In the genomic region with DNA sequence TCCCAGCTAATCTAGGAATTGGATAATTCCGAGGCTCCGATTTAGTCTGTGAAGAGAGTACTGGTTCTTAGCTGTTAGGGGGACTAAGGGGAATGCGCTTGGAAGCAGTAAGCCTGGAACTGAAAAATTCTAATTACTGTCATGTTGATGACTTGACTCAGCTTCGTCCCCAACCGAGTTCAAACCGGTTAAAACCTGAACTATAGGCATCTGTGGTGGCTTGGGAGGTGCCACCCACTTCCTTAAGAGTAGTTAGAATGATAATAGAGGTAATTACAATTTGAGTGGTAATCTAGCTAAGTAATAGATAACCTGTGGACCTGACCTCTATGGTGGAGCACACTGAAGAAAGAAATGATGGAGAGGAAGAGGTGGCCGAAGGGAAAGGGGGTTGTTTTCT, we compare ENCODE assay signal across 8 mouse cellular contexts. TPM values are rescaled to one million over a fixed set of nuclear protein-coding genes. Genes with fewer than 3 reads are reported as not detected.
DNase-seq lines count a peak whose midpoint lies in the region; ATAC-seq and TF ChIP-seq lines count a peak whose summit lies in the region.

No protein-coding gene starts in this region.

- H3K36me3 ChIP-seq in heart, embryonic 15.5 days = peaks cover 8% of the 10 kb centered on the region; the same call in 1 of the 2 replicates
- H3K36me3 ChIP-seq in hindbrain, embryonic 16.5 days (ENCODE audit: control insufficient read depth, insufficient read depth, low read length) = no peaks in the 10 kb centered on the region
- no peaks in the 10 kb centered on the region for H3K36me3 ChIP-seq in midbrain, postnatal 0 days (ENCODE audit: insufficient read depth, low read length)

- TF ChIP-seq CTCF in midbrain, postnatal 0 days (IDR thresholded peaks at IDR 0.05) = no peak
- no peak for TF ChIP-seq CTCF in layer of hippocampus, adult 2 months (conservative IDR thresholded peaks at IDR 0.05)

- H3K27me3 ChIP-seq in heart, embryonic 15.5 days = no peaks in the 10 kb centered on the region
- H3K27me3 ChIP-seq in hindbrain, embryonic 16.5 days (replicated peaks; ENCODE audit: control insufficient read depth, insufficient read depth, low read length) = no peaks in the 10 kb centered on the region
- no peaks in the 10 kb centered on the region for H3K27me3 ChIP-seq in midbrain, postnatal 0 days (ENCODE audit: insufficient read depth, low read length)

- peak overlapping the region; percentile 86 for H3K4me2 ChIP-seq in heart, embryonic 15.5 days
- peak overlapping the region; percentile 92 for H3K4me2 ChIP-seq in hindbrain, embryonic 16.5 days (ENCODE audit: low read length)
- H3K4me2 ChIP-seq in midbrain, postnatal 0 days (ENCODE audit: low read depth, low read length, poor library complexity, severe bottlenecking) = peak overlapping the region; percentile 92

- peak overlapping the region; percentile 88 for H3K4me3 ChIP-seq in heart, embryonic 15.5 days
- H3K4me3 ChIP-seq in brown adipose tissue, adult 24 weeks (ENCODE audit: insufficient read depth, low read depth, low read length) = peak overlapping the region; percentile 19; the same call in 1 of the 2 replicates
- peak overlapping the region; percentile 61 for H3K4me3 ChIP-seq in hindbrain, embryonic 16.5 days (ENCODE audit: low read length)
- peak overlapping the region; percentile 87 for H3K4me3 ChIP-seq in midbrain, postnatal 0 days (ENCODE audit: low read depth, low read length)
- H3K4me3 ChIP-seq in layer of hippocampus, adult 2 months = no peak overlapping the region

- H3K9ac ChIP-seq in heart, embryonic 15.5 days = peak overlapping the region; percentile 16
- H3K9ac ChIP-seq in hindbrain, embryonic 16.5 days (ENCODE audit: low read depth, low read length) = peak overlapping the region; percentile 11; the same call in 1 of the 2 replicates
- H3K9ac ChIP-seq in midbrain, postnatal 0 days (replicated peaks; ENCODE audit: low read length, poor library complexity, severe bottlenecking) = 0 out of 2 replicates have a peak overlapping the region, but pooled peaks have one; percentile 25

- 30% methylated on average over 7 of the region's 7 CpGs for WGBS in heart, embryonic 15.5 days
- 11% methylated on average over 7 of the region's 7 CpGs for WGBS in hindbrain, embryonic 16.5 days
- 20% methylated on average over 7 of the region's 7 CpGs for WGBS in midbrain, postnatal 0 days

- intact Hi-C loops in left cerebral cortex, postnatal 4 days (cut with DNase I) = loop anchor here (10.0 kb wide), 1 partner anchor 259 kb away; no protein-coding TSS in a partner anchor

- H3K27ac ChIP-seq in heart, embryonic 15.5 days = no peak overlapping the region
- H3K27ac ChIP-seq in brown adipose tissue, adult 24 weeks (replicated peaks; ENCODE audit: low read depth, low read length) = no peak overlapping the region
- H3K27ac ChIP-seq in hindbrain, embryonic 16.5 days (ENCODE audit: low read depth, low read length) = no peak overlapping the region
- no peak overlapping the region for H3K27ac ChIP-seq in midbrain, postnatal 0 days (ENCODE audit: low read depth, low read length)
- no peak overlapping the region for H3K27ac ChIP-seq in layer of hippocampus, adult 2 months

- peaks cover 16% of the 10 kb centered on the region for H3K4me1 ChIP-seq in heart, embryonic 15.5 days (replicated peaks)
- no peaks in the 10 kb centered on the region for H3K4me1 ChIP-seq in brown adipose tissue, adult 24 weeks (ENCODE audit: control insufficient read depth, insufficient read depth, insufficient read length, low read length)
- H3K4me1 ChIP-seq in hindbrain, embryonic 16.5 days (ENCODE audit: control insufficient read depth, insufficient read depth, low read depth, low read length) = peaks cover 6% of the 10 kb centered on the region
- no peaks in the 10 kb centered on the region for H3K4me1 ChIP-seq in midbrain, postnatal 0 days (ENCODE audit: insufficient read depth, low read length)

- H3K9me3 ChIP-seq in heart, embryonic 15.5 days (replicated peaks) = no peaks in the 10 kb centered on the region
- no peaks in the 10 kb centered on the region for H3K9me3 ChIP-seq in hindbrain, embryonic 16.5 days (ENCODE audit: control insufficient read depth, low read length)
- no peaks in the 10 kb centered on the region for H3K9me3 ChIP-seq in midbrain, postnatal 0 days (ENCODE audit: low read length)

- no peak for DNase-seq in heart, postnatal 4 days
- DNase-seq in midbrain, postnatal 0 days (ENCODE audit: low spot score) = peak; percentile 1
- DNase-seq in left cerebral cortex, postnatal 4 days = no peak
- no peak for DNase-seq in cerebellum, postnatal 25 days
- DNase-seq in layer of hippocampus, adult 2 months (ENCODE audit: low spot score in 2 of 2) = no peak

- ATAC-seq in heart, embryonic 15.5 days (replicated peaks; ENCODE audit: insufficient number of reproducible peaks, insufficient read depth, low FRiP score, low read depth) = no peak
- ATAC-seq in hindbrain, embryonic 16.5 days = no peak
- ATAC-seq in midbrain, postnatal 0 days (ENCODE audit: low FRiP score) = no peak

RNA-seq across cellular contexts. Expression of gene Slc25a40, which starts 1.5 kb away (rescaled TPM):
- 11.2 and 11.7 TPM in 2 replicates for polyA plus RNA-seq in heart, embryonic 15.5 days (2015; fragmentation: Nextera tagmentation; extraction: Ambion mirVana)
- total RNA-seq in heart, postnatal 4 days (2021) = 10 to 100 TPM; 10.9 to 13.9 TPM
- polyA plus RNA-seq in brown adipose tissue, adult 24 weeks (2012; ENCODE audit: insufficient read depth, insufficient read length, missing spikeins) = 4.8 and 5.2 TPM in 2 replicates
- 8.9 and 9.0 TPM in 2 replicates for polyA plus RNA-seq in hindbrain, embryonic 16.5 days (2015; fragmentation: Nextera tagmentation; extraction: Ambion mirVana)
- total RNA-seq in midbrain, postnatal 0 days (2014; rRNA removed) = 10.1 and 20.0 TPM in 2 replicates
- polyA plus RNA-seq in midbrain, postnatal 0 days (2015; fragmentation: Nextera tagmentation; extraction: Ambion mirVana) = 9.1 and 9.3 TPM in 2 replicates
- 10 to 100 TPM; 14.9 to 16.3 TPM for total RNA-seq in left cerebral cortex, postnatal 4 days (2021)
- total RNA-seq in layer of hippocampus, adult 2 months (2021) = 10 to 100 TPM; 11.2 to 12.3 TPM

RNA-seq across cellular contexts. Expression of gene Dbf4, which starts 1.6 kb away (rescaled TPM):
- polyA plus RNA-seq in heart, embryonic 15.5 days (2015; fragmentation: Nextera tagmentation; extraction: Ambion mirVana) = 21.6 and 21.8 TPM in 2 replicates
- total RNA-seq in heart, postnatal 4 days (2021) = 10 to 100 TPM; 23.1 to 26.6 TPM
- 1.3 and 1.4 TPM in 2 replicates for polyA plus RNA-seq in brown adipose tissue, adult 24 weeks (2012; ENCODE audit: insufficient read depth, insufficient read length, missing spikeins)
- polyA plus RNA-seq in hindbrain, embryonic 16.5 days (2015; fragmentation: Nextera tagmentation; extraction: Ambion mirVana) = 9.1 and 9.6 TPM in 2 replicates
- 7.6 and 8.5 TPM in 2 replicates for total RNA-seq in midbrain, postnatal 0 days (2014; rRNA removed)
- polyA plus RNA-seq in midbrain, postnatal 0 days (2015; fragmentation: Nextera tagmentation; extraction: Ambion mirVana) = 5.2 and 5.8 TPM in 2 replicates
- 10 to 100 TPM; 10.1 to 11.6 TPM for total RNA-seq in left cerebral cortex, postnatal 4 days (2021)
- 1 to 10 TPM; 2.0 TPM for total RNA-seq in layer of hippocampus, adult 2 months (2021)

RNA-seq across cellular contexts. Expression of gene Adam22, which starts 56.2 kb away (rescaled TPM):
- 6.9 and 7.9 TPM in 2 replicates for polyA plus RNA-seq in heart, embryonic 15.5 days (2015; fragmentation: Nextera tagmentation; extraction: Ambion mirVana)
- total RNA-seq in heart, postnatal 4 days (2021) = 1 to 10 TPM; 8.1 to 8.3 TPM
- polyA plus RNA-seq in brown adipose tissue, adult 24 weeks (2012; ENCODE audit: insufficient read depth, insufficient read length, missing spikeins) = 0.59 and 0.92 TPM in 2 replicates
- polyA plus RNA-seq in hindbrain, embryonic 16.5 days (2015; fragmentation: Nextera tagmentation; extraction: Ambion mirVana) = 44.8 and 46.1 TPM in 2 replicates
- 92.2 and 92.6 TPM in 2 replicates for total RNA-seq in midbrain, postnatal 0 days (2014; rRNA removed)
- polyA plus RNA-seq in midbrain, postnatal 0 days (2015; fragmentation: Nextera tagmentation; extraction: Ambion mirVana) = 41.6 and 47.9 TPM in 2 replicates
- total RNA-seq in left cerebral cortex, postnatal 4 days (2021) = 100 to 1,000 TPM; 140 TPM
- total RNA-seq in layer of hippocampus, adult 2 months (2021) = 100 to 1,000 TPM; 162 to 174 TPM
